Mouse (Mus musculus) left cerebral cortex, adult 18-20 months (tissue): Measurements from ENCODE around the gene Atxn7l1. TPM values are rescaled to one million over a fixed set of nuclear protein-coding genes. Genes with fewer than 3 reads are reported as not detected.
A peak's percentile ranks its signal among the peaks of the same experiment; 100 is the strongest.

Experiments
- DNase-seq, 2 experiments: peaks; one replicate each; pipeline ENCODE4 v3.0.0; 2021 to 2022; ENCODE audit warnings: low spot score in 2 of 2, mixed read lengths in 1 of 2
- total RNA-seq, 2 experiments: library from RNA; stranded (reverse); gene quantifications; 2 replicates each; pipeline ENCODE4 v1.2.3; 2021

Atxn7l1 gene
- total RNA-seq, 2 experiments from 2014 or later, result 50.2 to 60.1 TPM

- peak; percentile 59 to 77 for DNase-seq
Measured at GRCm38 (mm10) chr12:33225117-33225541, 77.6 kb downstream of the Atxn7l1 start.

GRCm38 (mm10) chr12:33225978-33226377 lies 78.5 kb downstream of the Atxn7l1 start:
- DNase-seq, result no peak

GRCm38 (mm10) chr12:33226596-33226995 lies 79.1 kb downstream of the Atxn7l1 start:
- DNase-seq, result no peak

GRCm38 (mm10) chr12:33235314-33235713 lies 87.8 kb downstream of the Atxn7l1 start:
- DNase-seq, result no peak

GRCm38 (mm10) chr12:33235771-33236323 lies 88.4 kb downstream of the Atxn7l1 start:
- DNase-seq, result no peak

GRCm38 (mm10) chr12:33236344-33237049 lies 89.0 kb downstream of the Atxn7l1 start:
- DNase-seq, result no peak

DNA sequence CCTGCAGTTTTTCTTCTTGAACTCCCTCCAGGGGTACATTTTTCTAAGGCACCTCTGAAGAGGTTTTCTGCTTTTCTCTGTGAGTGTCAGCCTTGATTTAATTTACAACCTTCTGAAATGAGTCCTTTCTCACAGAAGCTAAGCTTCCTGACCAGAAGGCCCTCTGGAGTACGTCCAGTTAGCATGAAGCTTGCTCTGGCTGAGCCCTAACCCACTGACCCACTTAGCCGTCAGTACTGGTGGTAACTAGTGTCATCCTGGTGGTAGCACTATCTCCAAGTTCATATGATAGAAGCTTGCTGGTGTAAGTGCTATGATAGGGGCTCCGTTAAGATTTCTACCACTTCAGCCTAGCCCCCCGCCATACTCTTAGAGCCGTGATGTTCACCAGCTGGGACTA lies 89.6 kb downstream of the Atxn7l1 start:
- DNase-seq, result no peak

DNA sequence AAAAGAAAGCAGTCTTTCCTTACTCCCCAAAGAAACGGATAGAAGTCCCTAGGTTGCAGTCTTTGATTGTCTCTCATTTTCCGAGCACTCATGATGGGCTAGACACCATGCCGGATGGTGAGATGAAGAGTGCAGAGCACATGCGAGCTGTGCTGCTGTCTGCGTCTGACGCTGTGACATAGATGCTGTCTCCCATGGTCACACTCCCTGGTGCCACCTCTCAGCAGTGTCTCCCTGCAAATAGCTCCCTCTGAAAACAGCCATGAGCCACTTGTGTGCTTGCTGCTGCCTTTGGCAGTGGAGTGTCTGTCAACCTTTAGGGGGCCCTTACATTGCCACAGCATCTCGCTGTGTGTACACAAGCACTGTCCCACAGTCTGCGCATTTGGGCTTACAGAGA lies 95.2 kb downstream of the Atxn7l1 start:
- no peak for DNase-seq

GRCm38 (mm10) chr12:33244132-33244875 lies 96.8 kb downstream of the Atxn7l1 start:
- DNase-seq, result peak in 1 of 2 experiments; percentile 45

GRCm38 (mm10) chr12:33245455-33245854 lies 98.0 kb downstream of the Atxn7l1 start:
- DNase-seq, result no peak

DNA sequence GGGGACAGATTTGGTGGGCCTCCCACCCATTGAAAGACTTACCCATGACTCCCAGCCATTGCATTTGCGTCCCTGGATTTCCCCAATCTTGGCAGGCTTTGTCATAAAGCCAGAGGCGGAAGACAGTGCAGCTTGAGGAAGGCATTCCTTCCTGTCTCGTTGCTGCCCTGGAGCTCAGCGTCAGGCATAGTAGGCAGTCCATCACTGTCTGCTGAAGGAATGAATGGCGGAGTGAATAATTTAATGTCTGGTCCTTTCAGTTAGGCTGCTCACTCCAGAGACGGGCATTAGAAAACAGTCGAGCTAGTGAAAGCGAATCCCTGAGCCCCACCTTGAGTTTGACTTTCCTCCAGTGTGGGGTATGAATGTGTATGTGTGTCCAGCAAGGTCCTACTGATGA lies 99.4 kb downstream of the Atxn7l1 start:
- DNase-seq, result no peak

GRCm38 (mm10) chr12:33250197-33250596 lies 102.7 kb downstream of the Atxn7l1 start:
- no peak for DNase-seq

DNA sequence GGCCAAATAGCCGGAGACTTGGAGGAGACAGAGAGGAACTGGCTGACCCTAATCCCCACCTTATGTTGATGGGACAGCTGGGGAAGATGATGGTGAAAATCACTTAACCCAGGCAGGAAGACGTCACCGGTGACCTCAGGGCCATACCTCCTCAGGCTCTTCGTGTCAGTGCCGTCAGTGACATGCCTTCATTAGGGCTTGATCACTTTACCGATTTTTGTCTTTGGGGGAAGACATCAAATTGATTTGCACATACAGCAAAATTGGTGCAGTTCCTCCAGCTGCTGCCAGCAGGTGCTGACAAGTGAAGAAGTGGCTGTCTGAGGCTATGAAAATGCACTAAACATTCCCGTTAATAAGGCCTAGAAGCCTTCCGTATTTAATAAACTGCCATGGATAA lies 103.9 kb downstream of the Atxn7l1 start:
- no peak for DNase-seq

- DNase-seq, result no peak
Measured at GRCm38 (mm10) chr12:33252621-33253020, 105.1 kb downstream of the Atxn7l1 start.

GRCm38 (mm10) chr12:33253206-33253605 lies 105.7 kb downstream of the Atxn7l1 start:
- DNase-seq, result no peak

DNA sequence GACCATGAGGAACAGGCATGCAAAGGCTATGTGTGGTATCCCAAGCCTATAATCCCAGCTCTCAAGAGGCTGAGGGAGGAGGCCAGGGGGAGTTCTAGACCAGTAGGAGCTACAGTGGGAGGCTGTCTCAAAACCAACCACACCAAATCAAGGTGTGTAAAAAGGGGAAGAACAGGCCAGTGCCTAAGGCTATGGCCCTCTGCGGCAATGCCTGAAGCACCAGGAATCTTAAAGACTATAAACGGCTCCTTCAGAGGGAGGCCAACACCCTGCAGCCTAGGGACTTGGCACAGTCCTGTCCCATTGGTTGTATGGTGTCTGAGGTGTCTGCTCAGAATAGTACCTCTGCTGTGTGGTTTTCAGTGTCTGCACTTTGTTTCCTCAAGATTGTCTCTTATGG lies 107.8 kb downstream of the Atxn7l1 start:
- DNase-seq, result no peak

DNA sequence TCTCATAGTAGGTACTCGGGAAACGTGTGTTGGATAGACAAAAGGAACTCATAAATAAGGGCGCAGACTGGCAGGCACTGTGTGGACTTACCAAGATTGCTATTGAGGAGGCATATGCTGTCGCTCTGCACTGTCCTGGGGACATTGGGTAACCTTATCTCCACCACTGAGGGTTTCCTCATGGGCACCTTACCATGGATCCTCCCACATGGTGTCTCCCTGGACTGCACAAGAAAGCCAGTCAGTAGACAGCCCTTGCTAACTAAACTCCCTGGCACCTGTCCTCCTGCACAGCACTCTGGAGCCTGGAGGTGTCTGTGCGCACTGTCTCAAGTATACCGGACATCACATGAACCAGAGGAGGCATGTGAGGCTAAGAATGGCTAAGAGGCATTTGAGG lies 108.9 kb downstream of the Atxn7l1 start:
- no peak for DNase-seq

GRCm38 (mm10) chr12:33258995-33259529 lies 111.6 kb downstream of the Atxn7l1 start:
- DNase-seq, result no peak

- no peak for DNase-seq
Measured at GRCm38 (mm10) chr12:33260575-33260974, 113.1 kb downstream of the Atxn7l1 start.

- no peak for DNase-seq
Measured at GRCm38 (mm10) chr12:33265877-33266276, 118.4 kb downstream of the Atxn7l1 start.

GRCm38 (mm10) chr12:33267965-33268364 lies 120.5 kb downstream of the Atxn7l1 start:
- DNase-seq, result no peak

DNA sequence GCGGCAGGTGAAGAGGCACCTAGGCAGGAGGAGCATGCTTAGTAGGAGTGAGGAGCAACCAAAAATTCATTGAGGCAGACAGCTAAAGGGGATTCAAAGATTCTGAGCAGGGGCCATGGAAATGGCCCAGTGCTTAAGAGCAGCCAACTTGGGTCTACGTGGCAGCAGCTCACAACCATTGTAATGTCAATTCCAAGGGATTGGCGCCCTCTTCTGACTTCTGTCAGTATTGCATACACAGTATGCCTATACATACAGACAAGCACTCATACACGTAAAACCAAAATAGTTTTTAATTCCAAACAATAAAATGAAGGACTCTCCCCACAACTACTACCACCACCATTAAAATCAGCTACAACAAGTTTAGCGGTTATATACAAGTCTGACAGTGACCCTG lies 122.2 kb downstream of the Atxn7l1 start:
- DNase-seq, result peak in 1 of 2 experiments; percentile 34
